Mouse (Mus musculus): ENCODE data around the gene Kank2.

GRCm38 (mm10) chr9:21741514-21741913 is 57.0 kb downstream of the Kank2 start:
- TF ChIP-seq CTCF (IDR thresholded peaks at IDR 0.05; ENCODE audit: extremely low read depth, insufficient read length, insufficient replicate concordance, low read depth, low read length) (no peak), POLR2A (IDR thresholded peaks at IDR 0.05; ENCODE audit: low read depth, low read length) (no peak)
